Mouse (Mus musculus) midbrain, embryonic 13.5 days (tissue): ENCODE results near the gene Rdh16f2. TPM values are rescaled to one million over a fixed set of nuclear protein-coding genes. Genes with fewer than 3 reads are reported as not detected.
"Not testable (repeated sequence)": the region's sequence is repeated elsewhere in the genome, so short reads cannot be mapped to it uniquely, and the experiment has no call there.

Experiments
- ATAC-seq: fragments of 200-750 bp; cut with Nextera tagmentation; 2 replicates; pipeline ENCODE4 v1.8.0; 2017; ENCODE audit warnings: mild to moderate bottlenecking, moderate TSS enrichment, moderate library complexity
- H3K27ac ChIP-seq: fragments of 300-500 bp; sonication (generic); 2 replicates; pipeline ENCODE4 v1.5.1; 2015; ENCODE audit warnings: inconsistent platforms, mild to moderate bottlenecking, moderate library complexity
- H3K27me3 ChIP-seq: fragments of 300-500 bp; sonication (generic); 2 replicates; pipeline ENCODE4 v1.6.1; 2015; ENCODE audit warnings: mild to moderate bottlenecking, inconsistent platforms
- H3K36me3 ChIP-seq: fragments of 300-500 bp; sonication (generic); 2 replicates; pipeline ENCODE4 v1.6.1; 2015; ENCODE audit warnings: mild to moderate bottlenecking, inconsistent platforms
- H3K4me1 ChIP-seq: fragments of 300-500 bp; sonication (generic); replicated peaks from 2 replicates; pipeline ENCODE4 v1.6.1; 2015; ENCODE audit warnings: inconsistent platforms
- H3K4me2 ChIP-seq: fragments of 300-500 bp; sonication (generic); replicated peaks from 2 replicates; pipeline ENCODE4 v1.6.1; 2015; ENCODE audit warnings: moderate library complexity, mild to moderate bottlenecking, inconsistent platforms
- H3K4me3 ChIP-seq: fragments of 300-500 bp; sonication (generic); replicated peaks from 2 replicates; pipeline ENCODE4 v1.5.1; 2015; ENCODE audit warnings: mild to moderate bottlenecking, inconsistent platforms
- H3K9ac ChIP-seq: fragments of 300-500 bp; sonication (generic); replicated peaks from 2 replicates; pipeline ENCODE4 v1.6.1; 2015; ENCODE audit warnings: mild to moderate bottlenecking, inconsistent platforms
- H3K9me3 ChIP-seq: fragments of 300-500 bp; sonication (generic); 2 replicates; pipeline ENCODE4 v1.6.1; 2016; ENCODE audit warnings: mild to moderate bottlenecking, inconsistent platforms
- WGBS: fragments of 180-500 bp; shearing (Covaris S2); methylation state at CpG from one replicate; pipeline ENCODE4 v1.1.7; 2015; 5-methylcytosine and 5-hydroxymethylcytosine counted together
- polyA plus RNA-seq: library from polyadenylated mRNA; unstranded; fragments of >200 nt; fragmentation: Nextera tagmentation; extraction: Ambion mirVana; gene quantifications from 2 replicates; pipeline ENCODE4 v1.2.1, GENCODE M21; 2015

The Rdh16f2 gene
- polyA plus RNA-seq, 1 experiment from 2014 or later, result not detected

DNA sequence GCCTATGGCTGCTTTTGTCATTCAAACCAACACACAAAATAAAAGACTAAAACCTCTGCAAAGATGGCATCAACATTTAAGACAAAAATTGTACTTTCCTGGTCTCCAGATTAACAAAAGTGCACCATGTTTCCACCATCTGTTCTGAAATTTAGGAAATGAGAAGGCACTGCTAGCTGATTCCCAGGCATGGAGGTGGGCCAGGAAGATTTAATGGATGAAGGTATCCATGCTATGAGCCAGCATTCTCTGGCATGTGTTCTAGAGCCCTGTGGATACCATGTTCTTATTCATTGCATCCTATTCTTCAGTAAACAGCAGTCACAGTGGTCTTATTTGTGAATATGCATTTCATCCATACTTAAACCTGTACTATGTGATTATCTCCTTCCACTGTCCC, 9.9 kb upstream of the Rdh16f2 start:
- Histone ChIP-seq H3K9me3 (no peaks in the 10 kb centered on the region), H3K4me2 (no peak overlapping the region), H3K9ac (no peak overlapping the region), H3K4me1 (no peaks in the 10 kb centered on the region), H3K27ac (no peak overlapping the region), H3K4me3 (no peak overlapping the region), H3K36me3 (no peaks in the 10 kb centered on the region), H3K27me3 (no peaks in the 10 kb centered on the region)
- ATAC-seq, result no peak

DNA sequence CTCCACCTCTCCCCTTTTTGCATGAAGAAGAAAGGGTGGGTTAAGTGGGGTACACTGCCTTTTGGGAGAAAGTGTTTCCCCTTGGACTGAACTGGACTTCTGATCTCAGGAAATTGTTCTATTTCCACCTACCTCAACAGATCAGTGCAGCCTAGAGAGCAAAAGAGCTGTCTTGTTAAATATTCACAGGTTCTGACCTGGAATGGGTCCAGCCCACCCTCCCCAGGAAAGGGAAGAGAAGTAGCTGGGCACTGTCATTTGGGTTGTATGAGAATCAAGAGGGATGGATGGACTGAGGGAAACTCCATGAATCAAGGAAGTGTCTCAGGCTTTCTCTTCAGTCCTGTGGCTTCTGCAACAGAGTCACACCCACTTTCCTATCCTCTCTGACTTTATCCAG, 1.3 kb upstream of the Rdh16f2 start:
- Histone ChIP-seq H3K27me3 (no peaks in the 10 kb centered on the region), H3K4me2 (no peak overlapping the region), H3K36me3 (no peaks in the 10 kb centered on the region), H3K4me1 (no peaks in the 10 kb centered on the region), H3K9me3 (no peaks in the 10 kb centered on the region), H3K4me3 (no peak overlapping the region), H3K9ac (no peak overlapping the region), H3K27ac (no peak overlapping the region)
- no peak for ATAC-seq

DNA sequence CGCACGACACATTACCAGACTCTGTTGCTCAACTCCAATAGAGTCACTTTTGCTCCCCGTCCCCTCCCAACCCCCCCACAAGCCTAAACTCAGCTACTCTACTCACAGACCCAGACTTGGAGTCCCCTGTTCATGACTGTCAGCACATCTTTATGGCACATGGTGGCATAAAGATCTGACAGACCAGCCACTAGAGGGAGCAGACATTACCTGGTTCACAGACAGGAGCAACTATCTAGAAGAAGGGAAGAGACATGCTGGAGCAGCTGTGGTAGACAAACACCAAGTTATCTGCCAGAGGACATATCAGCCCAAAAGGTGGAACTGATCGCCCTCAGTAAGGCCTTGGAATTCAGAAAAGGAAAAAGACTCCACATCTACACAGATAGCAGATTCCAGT, 6.2 kb downstream of the Rdh16f2 start:
- Histone ChIP-seq H3K9me3 (no peaks in the 10 kb centered on the region), H3K36me3 (no peaks in the 10 kb centered on the region), H3K4me1 (no peaks in the 10 kb centered on the region), H3K27ac (no peak overlapping the region), H3K27me3 (no peaks in the 10 kb centered on the region), H3K4me3 (no peak overlapping the region), H3K4me2 (no peak overlapping the region), H3K9ac (no peak overlapping the region)
- ATAC-seq, result no peak
- 75% methylated on average over 4 of the region's 4 CpGs for WGBS

DNA sequence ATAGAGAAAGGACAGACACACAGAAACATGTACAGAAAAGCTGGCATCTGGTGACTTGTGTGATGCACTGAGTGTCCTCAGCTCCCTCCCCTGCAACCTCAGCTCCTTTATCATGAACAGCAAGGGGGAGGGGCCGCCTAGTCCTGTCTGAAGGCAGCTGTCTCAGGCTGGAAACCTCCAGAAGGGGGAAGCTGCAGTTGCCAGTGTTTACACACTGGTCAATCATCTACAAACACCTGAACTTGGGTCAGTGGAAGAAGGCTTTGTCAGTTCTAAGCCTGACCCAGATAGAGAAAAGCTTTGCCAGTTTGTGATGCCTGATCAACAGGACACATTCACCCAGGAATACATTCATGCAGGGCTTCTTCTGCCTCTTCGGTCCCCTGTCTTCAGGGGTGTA, 11.4 kb downstream of the Rdh16f2 start:
- H3K36me3 ChIP-seq, result no peaks in the 10 kb centered on the region
- H3K27me3 ChIP-seq, result no peaks in the 10 kb centered on the region
- no peak overlapping the region for H3K4me3 ChIP-seq
- no peak overlapping the region for H3K27ac ChIP-seq
- H3K4me1 ChIP-seq, result no peaks in the 10 kb centered on the region
- WGBS, result 56% methylated on average over 2 of the region's 2 CpGs
- H3K9me3 ChIP-seq, result no peaks in the 10 kb centered on the region
- no peak for ATAC-seq
- H3K9ac ChIP-seq, result no peak overlapping the region
- no peak overlapping the region for H3K4me2 ChIP-seq

DNA sequence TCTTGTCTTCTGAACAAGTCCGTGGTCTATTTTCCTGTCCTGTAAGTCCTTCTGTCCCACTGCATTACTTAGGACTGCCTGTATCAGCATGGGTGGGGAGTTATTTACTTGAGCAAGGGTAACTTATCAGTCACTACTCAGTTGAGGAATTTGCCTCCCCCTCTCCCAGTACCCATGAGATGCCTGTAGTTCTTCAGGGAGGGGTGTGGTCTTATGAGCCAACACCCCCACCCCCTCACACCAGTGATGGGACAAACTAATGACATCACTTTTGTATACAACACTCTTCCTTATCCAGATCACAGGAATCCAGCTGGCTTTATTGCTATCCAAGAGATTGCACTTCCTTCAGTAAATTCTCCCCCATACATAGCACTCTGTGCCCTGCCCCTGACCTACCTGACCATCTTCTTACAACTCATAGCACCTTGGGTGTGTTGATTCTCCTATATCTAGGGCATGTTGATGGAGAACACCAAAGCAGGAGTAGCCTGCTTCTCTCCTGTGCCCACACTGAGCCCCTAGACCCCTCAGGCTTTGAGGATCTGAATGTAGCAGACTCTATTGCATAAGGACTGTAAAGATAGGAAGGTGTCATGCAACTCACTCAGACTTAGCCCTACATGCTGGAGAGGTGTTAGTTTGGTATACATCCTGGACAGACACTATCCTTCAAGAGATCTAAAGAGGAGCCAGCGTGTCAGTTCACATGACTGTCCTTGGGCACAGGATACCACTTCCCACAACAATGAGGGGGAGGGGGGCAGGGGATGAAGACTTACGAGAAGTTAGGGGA, 12.2 kb downstream of the Rdh16f2 start:
- Histone ChIP-seq H3K36me3 (no peaks in the 10 kb centered on the region), H3K27me3 (no peaks in the 10 kb centered on the region), H3K4me1 (no peaks in the 10 kb centered on the region), H3K4me3 (no peak overlapping the region), H3K27ac (no peak overlapping the region), H3K9ac (no peak overlapping the region), H3K9me3 (no peaks in the 10 kb centered on the region), H3K4me2 (no peak overlapping the region)
- ATAC-seq, result no peak
- 90% methylated on average over 3 of the region's 3 CpGs for WGBS

DNA sequence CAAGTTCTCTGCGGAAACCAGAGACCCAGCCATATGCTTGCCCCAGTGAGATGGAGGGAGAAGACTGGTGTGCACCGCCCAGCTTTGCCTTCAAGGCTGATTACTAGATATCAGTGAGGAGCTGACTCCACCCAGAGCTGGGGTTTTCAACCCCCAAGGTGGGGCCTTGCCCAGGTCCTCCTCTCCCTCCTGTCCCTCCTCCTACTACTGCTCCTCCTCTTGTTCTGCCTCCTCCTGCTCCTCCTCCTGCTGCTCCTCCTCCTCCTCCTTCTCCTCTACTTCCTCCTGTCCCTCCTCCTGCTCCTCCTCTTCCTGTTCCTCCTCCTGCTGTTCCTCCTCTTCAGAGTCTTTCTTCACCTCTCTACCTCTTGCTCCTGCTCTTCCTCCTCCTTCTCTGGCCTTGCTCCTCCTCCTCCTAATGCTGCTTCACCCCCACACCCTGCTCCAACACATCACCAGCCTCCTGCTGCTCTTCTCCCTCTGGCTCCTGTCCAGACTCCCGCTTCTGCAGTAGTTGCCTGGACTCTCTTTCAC, 12.9 kb downstream of the Rdh16f2 start:
- Histone ChIP-seq H3K9me3 (no peaks in the 10 kb centered on the region), H3K4me2 (no peak overlapping the region), H3K36me3 (no peaks in the 10 kb centered on the region), H3K4me1 (no peaks in the 10 kb centered on the region), H3K27me3 (no peaks in the 10 kb centered on the region), H3K9ac (no peak overlapping the region), H3K4me3 (no peak overlapping the region), H3K27ac (no peak overlapping the region)
- no peak for ATAC-seq
- 89% methylated on average over 3 of the region's 3 CpGs for WGBS

DNA sequence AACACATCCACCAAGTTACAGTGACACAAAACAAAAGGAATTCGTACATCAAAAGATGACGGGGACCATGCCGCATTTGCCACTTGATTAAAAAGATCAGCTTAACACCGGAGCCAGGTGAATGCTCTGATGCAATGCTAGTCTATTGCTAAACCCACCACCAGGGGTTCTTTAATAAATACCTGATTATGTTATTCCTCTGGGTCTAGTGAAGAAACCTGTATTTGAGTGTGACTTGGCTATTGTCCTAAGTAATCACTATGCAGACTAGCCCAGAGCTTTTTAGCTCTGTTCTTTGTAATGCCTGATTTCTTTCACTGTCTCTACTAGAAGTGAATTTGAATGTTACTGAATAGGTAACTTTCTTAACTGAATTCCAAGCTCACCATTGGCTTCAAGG, 14.8 kb downstream of the Rdh16f2 start:
- Histone ChIP-seq H3K4me2 (no peak overlapping the region), H3K4me1 (no peaks in the 10 kb centered on the region), H3K9me3 (no peaks in the 10 kb centered on the region), H3K27me3 (no peaks in the 10 kb centered on the region), H3K27ac (no peak overlapping the region), H3K9ac (no peak overlapping the region), H3K4me3 (no peak overlapping the region), H3K36me3 (no peaks in the 10 kb centered on the region)
- ATAC-seq, result no peak
- 77% methylated on average over 4 of the region's 4 CpGs for WGBS

DNA sequence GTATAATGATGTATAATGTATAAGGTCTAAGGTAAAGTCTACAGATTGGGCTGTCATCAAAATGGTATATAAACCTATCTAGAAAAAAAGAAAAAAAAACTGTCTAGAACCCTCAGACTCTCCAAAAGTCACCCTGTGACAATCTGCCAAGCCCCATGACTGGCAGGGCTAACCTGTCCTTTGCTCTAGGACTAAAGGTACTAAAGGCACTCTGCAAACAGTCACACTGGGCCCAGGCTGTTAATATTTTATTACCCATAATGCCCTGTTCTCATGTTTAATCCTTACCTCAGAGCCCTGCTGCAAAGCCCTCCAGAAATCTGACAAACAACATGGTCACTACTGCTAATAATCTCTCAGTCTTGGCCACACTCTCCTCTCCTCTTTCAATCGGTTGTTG, 20.3 kb downstream of the Rdh16f2 start:
- no peaks in the 10 kb centered on the region for H3K27me3 ChIP-seq
- H3K4me3 ChIP-seq, result no peak overlapping the region
- no peaks in the 10 kb centered on the region for H3K36me3 ChIP-seq
- H3K4me2 ChIP-seq, result no peak overlapping the region
- H3K9me3 ChIP-seq, result peaks cover 3% of the 10 kb centered on the region; the same call in 1 of the 2 replicates
- peaks cover 5% of the 10 kb centered on the region; the same call in 1 of the 2 replicates for H3K4me1 ChIP-seq
- no peak for ATAC-seq
- no peak overlapping the region for H3K9ac ChIP-seq
- H3K27ac ChIP-seq, result no peak overlapping the region
- 68% methylated on average over 1 of the region's 1 CpGs for WGBS

DNA sequence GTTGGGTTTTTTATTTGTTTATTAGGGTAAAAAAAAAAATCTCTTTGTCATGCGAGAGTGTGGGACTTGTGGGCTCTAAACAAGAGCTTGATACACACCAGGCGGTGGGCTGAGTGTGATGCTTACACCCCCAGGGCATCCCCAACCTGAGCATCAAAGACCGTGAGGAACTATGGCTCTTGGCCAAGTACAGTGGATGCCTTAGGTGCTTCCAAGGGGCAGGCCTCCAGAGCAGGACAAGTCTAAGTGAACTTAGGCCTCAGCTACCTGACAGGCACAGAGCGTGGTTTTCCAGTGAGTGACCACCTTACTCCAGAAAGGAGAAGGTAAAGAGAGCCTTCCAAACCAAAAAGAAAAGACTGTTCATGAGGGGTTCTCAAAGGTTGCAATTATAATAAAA, 20.7 kb downstream of the Rdh16f2 start:
- Histone ChIP-seq H3K9ac (no peak overlapping the region), H3K4me1 (peaks cover 5% of the 10 kb centered on the region; the same call in 1 of the 2 replicates), H3K27ac (no peak overlapping the region), H3K4me3 (no peak overlapping the region), H3K36me3 (no peaks in the 10 kb centered on the region), H3K4me2 (no peak overlapping the region), H3K27me3 (no peaks in the 10 kb centered on the region), H3K9me3 (peaks cover 5% of the 10 kb centered on the region; the same call in 1 of the 2 replicates)
- no peak for ATAC-seq
- 87% methylated on average over 4 of the region's 4 CpGs for WGBS

DNA sequence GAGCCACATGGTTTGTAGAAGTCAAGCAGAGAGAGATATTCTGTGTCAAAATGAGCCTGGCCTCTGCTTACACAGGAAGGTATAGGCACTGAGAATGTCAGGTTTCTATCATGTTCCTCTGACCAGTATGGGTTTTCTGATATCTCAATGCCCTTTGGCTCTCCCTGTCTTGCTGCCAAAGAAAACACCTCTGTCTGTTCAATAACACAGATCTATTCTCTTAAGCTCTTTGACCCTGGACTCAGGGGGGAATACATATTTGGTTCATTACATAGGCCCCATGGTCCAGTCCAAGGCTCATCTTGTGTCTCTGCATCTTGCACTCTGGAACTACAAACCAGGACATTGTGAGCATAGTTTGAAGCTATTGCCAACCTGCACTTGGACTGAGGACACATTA, 22.3 kb downstream of the Rdh16f2 start, which contains the start of gene Rdh7:
TSS of gene Rdh7 (minus strand) at position 213 of the 400 bp plus-strand sequence.
- Histone ChIP-seq H3K9me3 (peaks cover 5% of the 10 kb centered on the region; the same call in 1 of the 2 replicates), H3K4me3 (no peak within 1 kb of the TSS), H3K27ac (no peak within 1 kb of the TSS), H3K4me2 (no peak within 1 kb of the TSS), H3K36me3 (no peaks in the 10 kb centered on the region), H3K4me1 (peaks cover 5% of the 10 kb centered on the region; the same call in 1 of the 2 replicates), H3K27me3 (no peaks in the 10 kb centered on the region), H3K9ac (no peak within 1 kb of the TSS)
- no peak for ATAC-seq

DNA sequence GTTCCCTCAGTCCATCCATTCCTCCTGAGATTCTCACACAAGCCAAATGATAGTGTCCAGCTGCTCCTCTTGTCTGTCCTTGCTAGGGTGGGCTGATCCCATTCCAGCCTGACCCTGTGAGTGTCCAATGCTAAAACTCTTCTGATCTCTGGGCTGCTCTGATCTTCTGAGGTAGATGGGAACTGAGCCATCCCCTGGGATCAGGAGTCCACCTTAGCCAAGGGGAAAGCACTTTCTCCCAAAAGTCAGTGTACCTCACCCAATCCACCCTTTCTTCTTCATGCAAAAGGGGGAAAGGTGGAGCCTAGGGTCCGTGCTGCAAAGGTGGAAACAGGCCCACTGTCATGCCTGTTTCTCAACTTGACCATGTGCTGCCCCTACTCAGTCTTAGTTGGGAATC, 25.2 kb downstream of the Rdh16f2 start:
- Histone ChIP-seq H3K4me2 (no peak overlapping the region), H3K27me3 (no peaks in the 10 kb centered on the region), H3K4me3 (no peak overlapping the region), H3K4me1 (peaks cover 5% of the 10 kb centered on the region; the same call in 1 of the 2 replicates), H3K27ac (no peak overlapping the region), H3K9me3 (peaks cover 5% of the 10 kb centered on the region; the same call in 1 of the 2 replicates), H3K36me3 (no peaks in the 10 kb centered on the region), H3K9ac (no peak overlapping the region)
- ATAC-seq, result no peak
- WGBS, result 88% methylated on average over 1 of the region's 1 CpGs

DNA sequence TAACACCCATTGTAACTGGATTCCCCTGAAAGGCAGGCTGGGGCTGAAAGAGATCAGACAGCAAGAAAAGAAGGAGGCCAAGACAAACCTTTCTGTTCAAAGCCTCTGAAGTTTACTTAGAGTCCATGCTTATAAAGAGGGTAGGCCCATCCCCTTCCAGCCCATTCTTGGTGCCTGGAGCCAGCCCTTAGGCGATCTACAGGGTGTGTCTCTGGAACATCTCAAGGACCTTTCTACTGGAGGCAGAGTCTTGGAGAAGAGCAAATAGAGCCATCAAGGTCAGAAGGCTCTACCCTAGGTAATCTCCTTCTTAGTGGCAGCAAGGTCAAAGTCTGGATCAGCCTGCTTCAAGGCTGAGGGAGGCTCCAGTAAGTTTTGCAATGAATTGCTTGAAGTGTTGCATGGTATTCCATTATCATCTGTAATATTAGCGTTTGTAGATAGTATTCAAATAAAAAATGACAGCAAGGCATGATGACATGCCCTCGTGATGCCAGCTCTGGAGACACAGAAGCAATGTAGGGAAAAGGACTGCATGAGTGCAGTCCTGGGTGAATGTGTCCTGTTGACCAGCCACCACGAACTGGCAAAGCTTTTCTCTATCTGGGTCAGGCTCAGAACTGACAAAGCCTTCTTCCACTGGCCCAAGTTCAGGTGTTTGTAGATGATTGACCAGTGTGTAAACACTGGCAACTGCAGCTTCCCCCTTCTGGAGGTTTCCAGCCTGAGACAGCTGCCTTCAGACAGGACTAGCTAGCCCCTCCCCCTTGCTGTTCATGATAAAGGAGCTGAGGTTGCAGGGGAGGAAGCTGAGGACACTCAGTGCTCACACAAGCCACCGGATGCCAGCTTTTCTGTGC, 27.1 kb downstream of the Rdh16f2 start:
- H3K4me2 ChIP-seq, H3K36me3 ChIP-seq, H3K4me3 ChIP-seq, H3K27me3 ChIP-seq, H3K27ac ChIP-seq, ATAC-seq, H3K9ac ChIP-seq, H3K4me1 ChIP-seq, H3K9me3 ChIP-seq: not testable (repeated sequence)
- WGBS, result 71% methylated on average over 5 of the region's 5 CpGs
